ENCODE assay signal across 11 mouse cellular contexts in genomic region chr8:13529011-13529840, GRCm38 (mm10). TPM values are rescaled to one million over a fixed set of nuclear protein-coding genes. Genes with fewer than 3 reads are reported as not detected.
DNase-seq lines count a peak whose midpoint lies in the region; ATAC-seq lines count a peak whose summit lies in the region.
"Had no signal": no experiment of that assay in that cellular context is flagged by ENCODE, and none has a peak within 500 bp of the region (broad histone marks: within the 10 kb centered on the region; RNA-seq: fewer than 3 reads in every experiment).

No protein-coding gene starts in this region.

- H3K36me3 ChIP-seq in hindbrain, embryonic 14.5 days (replicated peaks; ENCODE audit: control insufficient read depth, insufficient read depth): no peaks in the 10 kb centered on the region
- H3K36me3 ChIP-seq in hindbrain, embryonic 10.5 days: no peaks in the 10 kb centered on the region
- H3K36me3 ChIP-seq: midbrain, embryonic 12.5 days had no signal

- no peaks in the 10 kb centered on the region for H3K27me3 ChIP-seq in hindbrain, embryonic 14.5 days (ENCODE audit: control insufficient read depth, insufficient read depth, low read length)
- no peaks in the 10 kb centered on the region for H3K27me3 ChIP-seq in hindbrain, embryonic 10.5 days (ENCODE audit: insufficient read depth, poor library complexity, severe bottlenecking)
- H3K27me3 ChIP-seq: midbrain, embryonic 12.5 days; Patski had no signal

- no peak overlapping the region for H3K4me3 ChIP-seq in hindbrain, embryonic 14.5 days (replicated peaks; ENCODE audit: low read length)
- H3K4me3 ChIP-seq in hindbrain, embryonic 10.5 days: no peak overlapping the region
- H3K4me3 ChIP-seq: midbrain, embryonic 12.5 days had no signal

- ATAC-seq in hindbrain, embryonic 14.5 days (ENCODE audit: low FRiP score): 0 out of 2 replicates have a peak, but pooled peaks have one; percentile 22
- ATAC-seq: inflammation-experienced regulatory T-cells, adult 6 months; Patski had no signal

- H3K9ac ChIP-seq in hindbrain, embryonic 14.5 days: no peak overlapping the region
- H3K9ac ChIP-seq: midbrain, embryonic 12.5 days had no signal

- no peak overlapping the region; the same call in 1 of the 2 replicates for H3K27ac ChIP-seq in hindbrain, embryonic 14.5 days
- H3K27ac ChIP-seq in hindbrain, embryonic 10.5 days: no peak overlapping the region
- H3K27ac ChIP-seq: midbrain, embryonic 12.5 days had no signal

- DNase-seq in hindbrain, embryonic 14.5 days (ENCODE audit: low spot score): no peak
- DNase-seq in hindbrain, embryonic 10.5 days (ENCODE audit: low spot score): no peak
- DNase-seq in NIH3T3 (ENCODE audit: low read depth): peak; percentile 77
- DNase-seq in gastrocnemius, postnatal 10 days: peak; percentile 32
- DNase-seq in kidney, postnatal 4 days: peak; percentile 39 to 46
- no peak for DNase-seq in left cerebral cortex, adult 18-20 months (ENCODE audit: low spot score in 2 of 2)
- DNase-seq in spleen, postnatal 36 days (ENCODE audit: low spot score in 2 of 2): no peak
- no peak for DNase-seq in right cerebral cortex, postnatal 4 days

- H3K4me1 ChIP-seq in hindbrain, embryonic 14.5 days (replicated peaks; ENCODE audit: control insufficient read depth, insufficient read depth, low read length): peaks cover 14% of the 10 kb centered on the region
- 0 out of 2 replicates have a peak, but pooled peaks cover 12% of the 10 kb centered on the region for H3K4me1 ChIP-seq in hindbrain, embryonic 10.5 days (replicated peaks)

- 0 out of 2 replicates have a peak, but pooled peaks cover 6% of the 10 kb centered on the region for H3K9me3 ChIP-seq in hindbrain, embryonic 14.5 days (ENCODE audit: control insufficient read depth, low read length)
- H3K9me3 ChIP-seq in hindbrain, embryonic 10.5 days: peaks cover 5% of the 10 kb centered on the region; the same call in 1 of the 2 replicates

- 69% methylated on average over 15 of the region's 15 CpGs for WGBS in hindbrain, embryonic 14.5 days
- WGBS in hindbrain, embryonic 10.5 days: 70% methylated on average over 15 of the region's 15 CpGs

- H3K4me2 ChIP-seq in hindbrain, embryonic 14.5 days (replicated peaks): no peak overlapping the region
- H3K4me2 ChIP-seq: midbrain, embryonic 12.5 days had no signal

RNA-seq across cellular contexts. Expression of gene 1700029H14Rik, which starts 33.0 kb away (rescaled TPM):
- polyA plus RNA-seq in hindbrain, embryonic 14.5 days (2014; fragmentation: Nextera tagmentation; extraction: Ambion mirVana): not detected in 2 replicates
- not detected in 2 replicates for polyA plus RNA-seq in hindbrain, embryonic 10.5 days (2016; fragmentation: Nextera tagmentation; extraction: Ambion mirVana)
- total RNA-seq in gastrocnemius, postnatal 10 days (2021): not detected
- not detected for total RNA-seq in left cerebral cortex, adult 18-20 months (2021)
- polyA plus RNA-seq: inflammation-experienced regulatory T-cells, adult 6 months; midbrain, embryonic 12.5 days; Patski had no signal

RNA-seq across cellular contexts. Expression of gene Gas6, which starts 34.9 kb away (rescaled TPM):
- polyA plus RNA-seq in hindbrain, embryonic 14.5 days (2014; fragmentation: Nextera tagmentation; extraction: Ambion mirVana): 34.7 and 36.2 TPM in 2 replicates
- polyA plus RNA-seq in hindbrain, embryonic 10.5 days (2016; fragmentation: Nextera tagmentation; extraction: Ambion mirVana): 12.9 and 15.8 TPM in 2 replicates
- total RNA-seq in gastrocnemius, postnatal 10 days (2021): 10 to 100 TPM; 79.3 to 82.1 TPM
- total RNA-seq in left cerebral cortex, adult 18-20 months (2021): 100 to 1,000 TPM in 1 of 2 experiments, 10 to 100 TPM in 1; 95.8 to 103 TPM
- polyA plus RNA-seq: inflammation-experienced regulatory T-cells, adult 6 months had no signal

Comparison
In these comparisons a context has a peak if more than half of its experiments do, and no peak if none do; other contexts are left out.
1. DNase-seq: peak in NIH3T3 (single experiment), gastrocnemius, postnatal 10 days (single experiment) and kidney, postnatal 4 days (2 of 2); none in hindbrain, embryonic 14.5 days (single experiment), hindbrain, embryonic 10.5 days (single experiment), left cerebral cortex, adult 18-20 months (0 of 2), spleen, postnatal 36 days (0 of 2) and right cerebral cortex, postnatal 4 days (single experiment).